Mouse (Mus musculus) neural tube, embryonic 13.5 days (tissue): ENCODE data around the gene Map6. TPM values are rescaled to one million over a fixed set of nuclear protein-coding genes. Genes with fewer than 3 reads are reported as not detected.

Experiments
- polyA plus RNA-seq: library from polyadenylated mRNA; unstranded; fragments of >200 nt; fragmentation: Nextera tagmentation; extraction: Ambion mirVana; gene quantifications from 2 replicates; pipeline ENCODE4 v1.2.1, GENCODE M21; 2015

Map6 gene
- polyA plus RNA-seq, 1 experiment from 2014 or later, result 105 TPM

Other genes starting within 250 kb of the Map6 start
- gene Uvrag, start 126.3 kb upstream of the Map6 start, polyA plus RNA-seq, result 15.8 and 16.6 TPM in 2 replicates
- 14.2 and 15.7 TPM in 2 replicates for gene Dgat2, start 84.7 kb upstream of the Map6 start, polyA plus RNA-seq
- gene Mogat2, start 28.8 kb upstream of the Map6 start, polyA plus RNA-seq, result 2.1 and 2.8 TPM in 2 replicates
- gene Serpinh1, start 85.8 kb downstream of the Map6 start, polyA plus RNA-seq, result 462 and 484 TPM in 2 replicates
- gene Gdpd5, start 114.0 kb downstream of the Map6 start, polyA plus RNA-seq, result 53.0 and 59.8 TPM in 2 replicates
- 13.4 and 16.9 TPM in 2 replicates for gene Klhl35, start 198.6 kb downstream of the Map6 start, polyA plus RNA-seq
- gene Rps3, start 216.3 kb downstream of the Map6 start, polyA plus RNA-seq, result 514 and 540 TPM in 2 replicates